Mouse (Mus musculus) embryo, embryonic 10.5 days (tissue): ENCODE results near the gene Fgf11.
A peak's percentile ranks its signal among the peaks of the same experiment; 100 is the strongest.

Experiments used
- DNase-seq: peaks from one replicate; pipeline ENCODE4 v3.0.0-alpha.2; 2015; ENCODE audit warnings: low spot score

The Fgf11 gene

GRCm38 (mm10) chr11:69784793-69785272 lies 16.8 kb downstream of the Fgf11 start:
- DNase-seq = peak; percentile 33

- DNase-seq = no peak
Observed at GRCm38 (mm10) chr11:69781828-69782227, 19.8 kb downstream of the Fgf11 start.

- no peak for DNase-seq
Observed at GRCm38 (mm10) chr11:69778985-69779384, 22.7 kb downstream of the Fgf11 start.

GRCm38 (mm10) chr11:69778258-69778982 lies 23.2 kb downstream of the Fgf11 start:
- no peak for DNase-seq

GRCm38 (mm10) chr11:69777504-69778257 lies 24.0 kb downstream of the Fgf11 start:
- DNase-seq = no peak

GRCm38 (mm10) chr11:69776488-69776887 lies 25.2 kb downstream of the Fgf11 start:
- no peak for DNase-seq

- no peak for DNase-seq
Observed at GRCm38 (mm10) chr11:69775716-69776115, 25.9 kb downstream of the Fgf11 start.

GRCm38 (mm10) chr11:69774961-69775360 lies 26.7 kb downstream of the Fgf11 start:
- no peak for DNase-seq

GRCm38 (mm10) chr11:69767625-69767909 lies 34.1 kb downstream of the Fgf11 start:
- no peak for DNase-seq

GRCm38 (mm10) chr11:69766872-69767624 lies 34.6 kb downstream of the Fgf11 start:
- no peak for DNase-seq

GRCm38 (mm10) chr11:69766126-69766609 lies 35.5 kb downstream of the Fgf11 start:
- DNase-seq = peak; percentile 61

- peak; percentile 39 for DNase-seq
Observed at GRCm38 (mm10) chr11:69765221-69766125, 36.2 kb downstream of the Fgf11 start, which contains the start of gene Zbtb4. Zbtb4 (plus strand) TSS chr11:69765912.

GRCm38 (mm10) chr11:69763551-69763950 lies 38.1 kb downstream of the Fgf11 start:
- DNase-seq = no peak

GRCm38 (mm10) chr11:69761868-69762267 lies 39.8 kb downstream of the Fgf11 start, which contains the start of gene Slc35g3:
Slc35g3 (minus strand) TSS chr11:69761968.
- no peak for DNase-seq

GRCm38 (mm10) chr11:69760901-69761200 lies 40.8 kb downstream of the Fgf11 start:
- DNase-seq = no peak

- DNase-seq = no peak
Observed at GRCm38 (mm10) chr11:69760160-69760900, 41.3 kb downstream of the Fgf11 start.

GRCm38 (mm10) chr11:69758971-69759721 lies 42.5 kb downstream of the Fgf11 start:
- peak; percentile 96 for DNase-seq

- DNase-seq = peak; percentile 98
Observed at GRCm38 (mm10) chr11:69758478-69758970, 43.1 kb downstream of the Fgf11 start, which contains the start of gene Polr2a. Polr2a (minus strand) TSS chr11:69758637.

GRCm38 (mm10) chr11:69758090-69758456 lies 43.6 kb downstream of the Fgf11 start:
- peak; percentile 94 for DNase-seq
